15 mouse cellular contexts compared by ENCODE assay signal in genomic region chr10:45048158-45048557, GRCm38 (mm10). TPM values are rescaled to one million over a fixed set of nuclear protein-coding genes. Genes with fewer than 3 reads are reported as not detected.
DNase-seq lines count a peak whose midpoint lies in the region; ATAC-seq and TF ChIP-seq lines count a peak whose summit lies in the region.
"Had no signal": no experiment of that assay in that cellular context is flagged by ENCODE, and none has a peak within 500 bp of the region (broad histone marks: within the 10 kb centered on the region; RNA-seq: fewer than 3 reads in every experiment).

No protein-coding gene starts in this region.

- peak overlapping the region; percentile 55 for H3K4me2 ChIP-seq in heart, embryonic 12.5 days
- peak overlapping the region; percentile 55 for H3K4me2 ChIP-seq in liver, embryonic 14.5 days (ENCODE audit: low read depth)
- H3K4me2 ChIP-seq in stomach, postnatal 0 days (replicated peaks; ENCODE audit: low read depth), result peak overlapping the region; percentile 35
- H3K4me2 ChIP-seq: forebrain, embryonic 15.5 days; limb, embryonic 15.5 days; midbrain, embryonic 15.5 days; neural tube, embryonic 15.5 days had no signal

- TF ChIP-seq CTCF in liver, embryonic 14.5 days (IDR thresholded peaks at IDR 0.05; ENCODE audit: low read depth), result no peak
- no peak for TF ChIP-seq CTCF in stomach, postnatal 0 days (IDR thresholded peaks at IDR 0.05; ENCODE audit: low read depth)

- H3K9me3 ChIP-seq in heart, embryonic 12.5 days (replicated peaks), result no peaks in the 10 kb centered on the region
- no peaks in the 10 kb centered on the region for H3K9me3 ChIP-seq in liver, embryonic 14.5 days (ENCODE audit: control insufficient read depth, low read length)
- no peaks in the 10 kb centered on the region for H3K9me3 ChIP-seq in stomach, postnatal 0 days (ENCODE audit: control insufficient read depth, low read length)
- H3K9me3 ChIP-seq: forebrain, embryonic 15.5 days; limb, embryonic 15.5 days; midbrain, embryonic 15.5 days; neural tube, embryonic 15.5 days had no signal

- peaks cover 24% of the 10 kb centered on the region for H3K27me3 ChIP-seq in heart, embryonic 12.5 days (replicated peaks)
- H3K27me3 ChIP-seq in liver, embryonic 14.5 days (ENCODE audit: control insufficient read depth, insufficient read depth, low read length), result no peaks in the 10 kb centered on the region
- H3K27me3 ChIP-seq in stomach, postnatal 0 days (ENCODE audit: control insufficient read depth, insufficient read depth, low read length), result no peaks in the 10 kb centered on the region
- H3K27me3 ChIP-seq: forebrain, embryonic 15.5 days; midbrain, embryonic 15.5 days had no signal

- TF ChIP-seq EP300 in liver, embryonic 14.5 days (IDR thresholded peaks at IDR 0.05; ENCODE audit: low read depth), result no peak; the same call in 1 of the 2 replicates
- no peak for TF ChIP-seq EP300 in stomach, postnatal 0 days (optimal IDR thresholded peaks at IDR 0.05)

- 0 out of 2 replicates have a peak overlapping the region, but pooled peaks have one; percentile 1 for H3K4me3 ChIP-seq in heart, embryonic 12.5 days
- peak overlapping the region; percentile 1 to 12; a peak in 1 of 4 replicates for H3K4me3 ChIP-seq in liver, embryonic 14.5 days (ENCODE audit: insufficient read depth in 1 of 2, low read depth in 2 of 2, low read length in 2 of 2)
- H3K4me3 ChIP-seq in stomach, postnatal 0 days (ENCODE audit: low read depth, low read length), result no peak overlapping the region
- H3K4me3 ChIP-seq: forebrain, embryonic 15.5 days; limb, embryonic 15.5 days; midbrain, embryonic 15.5 days; neural tube, embryonic 15.5 days had no signal

- H3K9ac ChIP-seq in heart, embryonic 12.5 days, result no peak overlapping the region
- peak overlapping the region; percentile 15; the same call in 1 of the 2 replicates for H3K9ac ChIP-seq in liver, embryonic 14.5 days (replicated peaks)
- no peak overlapping the region for H3K9ac ChIP-seq in stomach, postnatal 0 days (ENCODE audit: low read length)
- H3K9ac ChIP-seq: forebrain, embryonic 15.5 days; limb, embryonic 15.5 days; midbrain, embryonic 15.5 days; neural tube, embryonic 15.5 days had no signal

- WGBS in heart, embryonic 12.5 days, result 5% methylated on average over 11 of the region's 11 CpGs
- under 1% methylated on average over 11 of the region's 11 CpGs for WGBS in liver, embryonic 14.5 days (ENCODE audit: insufficient replicate concordance)
- 40% methylated on average over 11 of the region's 11 CpGs for WGBS in stomach, postnatal 0 days

- DNase-seq in heart, adult 9 months (ENCODE audit: low spot score in 2 of 2), result no peak
- DNase-seq in retina, postnatal 1 day, result peak; percentile 38
- no peak for DNase-seq in retina, embryonic 14.5 days (ENCODE audit: low spot score)
- no peak for DNase-seq in liver, embryonic 14.5 days (ENCODE audit: low read depth in 3 of 3, low spot score in 3 of 3)
- no peak for DNase-seq in stomach, postnatal 0 days (ENCODE audit: low spot score)
- no peak for DNase-seq in thymus, postnatal 10 days (ENCODE audit: low spot score in 2 of 2)
- DNase-seq in spleen, postnatal 14 days (ENCODE audit: low spot score in 2 of 2), result no peak
- DNase-seq: cerebellum, adult 11-12 months; right cerebral cortex, postnatal 25 days; thymus, postnatal 14 days had no signal

- no peak for ATAC-seq in heart, embryonic 12.5 days (ENCODE audit: insufficient number of reproducible peaks, low FRiP score)
- ATAC-seq in liver, embryonic 14.5 days (ENCODE audit: insufficient read depth), result peak; percentile 72; the same call in 1 of the 2 replicates
- peak; percentile 28; the same call in 1 of the 2 replicates for ATAC-seq in stomach, postnatal 0 days (ENCODE audit: low FRiP score, low TSS enrichment)
- ATAC-seq: forebrain, embryonic 15.5 days had no signal

- no peaks in the 10 kb centered on the region for H3K36me3 ChIP-seq in heart, embryonic 12.5 days
- no peaks in the 10 kb centered on the region for H3K36me3 ChIP-seq in liver, embryonic 14.5 days (replicated peaks; ENCODE audit: control insufficient read depth, insufficient read depth, low read depth)
- H3K36me3 ChIP-seq in stomach, postnatal 0 days (ENCODE audit: control insufficient read depth, insufficient read depth, low read length), result no peaks in the 10 kb centered on the region
- H3K36me3 ChIP-seq: forebrain, embryonic 15.5 days; limb, embryonic 15.5 days; midbrain, embryonic 15.5 days; neural tube, embryonic 15.5 days had no signal

- no peak overlapping the region for H3K27ac ChIP-seq in heart, embryonic 12.5 days (ENCODE audit: poor library complexity, severe bottlenecking)
- H3K27ac ChIP-seq in liver, embryonic 14.5 days, result no peak overlapping the region
- no peak overlapping the region for H3K27ac ChIP-seq in stomach, postnatal 0 days (replicated peaks)
- H3K27ac ChIP-seq: forebrain, embryonic 15.5 days; limb, embryonic 15.5 days; midbrain, embryonic 15.5 days; neural tube, embryonic 15.5 days had no signal

- H3K4me1 ChIP-seq in heart, embryonic 12.5 days (replicated peaks), result peaks cover 12% of the 10 kb centered on the region
- H3K4me1 ChIP-seq in liver, embryonic 14.5 days (replicated peaks; ENCODE audit: control insufficient read depth in 2 of 2, insufficient read depth in 2 of 2, low read length in 1 of 2), result peaks cover 6 to 13% of the 10 kb centered on the region in 2 experiments
- H3K4me1 ChIP-seq in stomach, postnatal 0 days (replicated peaks; ENCODE audit: control insufficient read depth, insufficient read depth), result no peaks in the 10 kb centered on the region
- H3K4me1 ChIP-seq: forebrain, embryonic 15.5 days; limb, embryonic 15.5 days; midbrain, embryonic 15.5 days; neural tube, embryonic 15.5 days had no signal

RNA-seq across cellular contexts. Expression of gene Prep, which starts 18.8 kb away (rescaled TPM):
- polyA plus RNA-seq in heart, embryonic 12.5 days (2016; fragmentation: Nextera tagmentation; extraction: Ambion mirVana), result 29.9 and 31.0 TPM in 2 replicates
- polyA plus RNA-seq in liver, embryonic 14.5 days (2012; rRNA removed), result 3.7 and 4.6 TPM in 2 replicates
- 6.7 and 7.1 TPM in 2 replicates for polyA plus RNA-seq in liver, embryonic 14.5 days (2014; fragmentation: Nextera tagmentation; extraction: Ambion mirVana)
- 10.8 and 11.3 TPM in 2 replicates for polyA plus RNA-seq in stomach, postnatal 0 days (2015; fragmentation: Nextera tagmentation; extraction: Ambion mirVana)
